Mouse (Mus musculus) B cell, adult 2 months (primary cell): ENCODE data around the gene Rnf212b.
"Not testable (repeated sequence)": the region's sequence is repeated elsewhere in the genome, so short reads cannot be mapped to it uniquely, and the experiment has no call there.

Experiments used
- DNase-seq, 2 experiments: peaks; one replicate each; pipeline ENCODE4 v3.0.0; 2022

The Rnf212b gene

GRCm38 (mm10) chr14:54813991-54814390 is at the start of gene Rnf212b:
Gene Rnf212b, plus strand, starts transcription at chr14:54814141.
- no peak for DNase-seq

GRCm38 (mm10) chr14:54766937-54767336 is 47.0 kb upstream of the Rnf212b start:
- not testable (repeated sequence) for DNase-seq

GRCm38 (mm10) chr14:54768314-54769067 is 45.5 kb upstream of the Rnf212b start:
- no peak for DNase-seq

GRCm38 (mm10) chr14:54769068-54769425 is 44.9 kb upstream of the Rnf212b start:
- DNase-seq = no peak

GRCm38 (mm10) chr14:54770373-54770772 is 43.6 kb upstream of the Rnf212b start:
- DNase-seq = no peak

- DNase-seq = no peak
These were observed 41.5 kb upstream of the Rnf212b start for GRCm38 (mm10) chr14:54772333-54772856.

- DNase-seq = no peak
These were observed 38.4 kb upstream of the Rnf212b start for GRCm38 (mm10) chr14:54775534-54776041.

- DNase-seq = no peak
These were observed 37.2 kb upstream of the Rnf212b start for GRCm38 (mm10) chr14:54776768-54777167.

- DNase-seq = no peak
These were observed 36.0 kb upstream of the Rnf212b start for GRCm38 (mm10) chr14:54777893-54778292.

GRCm38 (mm10) chr14:54780084-54780483 is 33.9 kb upstream of the Rnf212b start:
- no peak for DNase-seq

GRCm38 (mm10) chr14:54780836-54781609 is 32.9 kb upstream of the Rnf212b start:
- DNase-seq = peak; percentile 30 to 35

GRCm38 (mm10) chr14:54781610-54782365 is 32.2 kb upstream of the Rnf212b start, which contains the start of gene Slc7a8:
Gene Slc7a8, minus strand, starts transcription at chr14:54781946.
- peak; percentile 43 to 47 for DNase-seq

- DNase-seq = no peak
These were observed 31.0 kb upstream of the Rnf212b start for GRCm38 (mm10) chr14:54782971-54783370.

- DNase-seq = peak; percentile 80 to 81
These were observed 28.0 kb upstream of the Rnf212b start for GRCm38 (mm10) chr14:54785898-54786297.

- no peak for DNase-seq
These were observed 27.5 kb upstream of the Rnf212b start for GRCm38 (mm10) chr14:54786489-54786888.

GRCm38 (mm10) chr14:54787226-54787625 is 26.7 kb upstream of the Rnf212b start:
- DNase-seq = peak; percentile 20 to 25

GRCm38 (mm10) chr14:54788231-54788630 is 25.7 kb upstream of the Rnf212b start:
- DNase-seq = no peak

GRCm38 (mm10) chr14:54792166-54792565 is 21.8 kb upstream of the Rnf212b start:
- no peak for DNase-seq

GRCm38 (mm10) chr14:54793351-54793750 is 20.6 kb upstream of the Rnf212b start:
- DNase-seq = no peak

- no peak for DNase-seq
These were observed 19.8 kb upstream of the Rnf212b start for GRCm38 (mm10) chr14:54793894-54794830.

- no peak for DNase-seq
These were observed 18.0 kb upstream of the Rnf212b start for GRCm38 (mm10) chr14:54795901-54796300.

- no peak for DNase-seq
These were observed 17.2 kb upstream of the Rnf212b start for GRCm38 (mm10) chr14:54796760-54797159.
